Mouse (Mus musculus): ENCODE data around the gene Cyp17a1. TPM values are rescaled to one million over a fixed set of nuclear protein-coding genes. Genes with fewer than 3 reads are reported as not detected.

Cyp17a1 gene
- polyA plus RNA-seq, 1 experiment = 0.06 TPM

GRCm38 (mm10) chr19:46658851-46659250, 14.1 kb downstream of the Cyp17a1 start:
- no peak overlapping the region for H3K4me3 ChIP-seq (replicated peaks; ENCODE audit: extremely low read depth, low read depth, low read length)
- TF ChIP-seq POLR2A (IDR thresholded peaks at IDR 0.05; ENCODE audit: borderline replicate concordance, extremely low read depth, low read depth, low read length) = no peak
- no peak for TF ChIP-seq CTCF (IDR thresholded peaks at IDR 0.05; ENCODE audit: insufficient read depth, low read length)
- 56% methylated on average over 9 of the region's 9 CpGs for WGBS
- DNase-seq = peak; percentile 10
- H3K4me1 ChIP-seq (ENCODE audit: control insufficient read depth, insufficient read depth, low read length) = no peaks in the 10 kb centered on the region

DNA sequence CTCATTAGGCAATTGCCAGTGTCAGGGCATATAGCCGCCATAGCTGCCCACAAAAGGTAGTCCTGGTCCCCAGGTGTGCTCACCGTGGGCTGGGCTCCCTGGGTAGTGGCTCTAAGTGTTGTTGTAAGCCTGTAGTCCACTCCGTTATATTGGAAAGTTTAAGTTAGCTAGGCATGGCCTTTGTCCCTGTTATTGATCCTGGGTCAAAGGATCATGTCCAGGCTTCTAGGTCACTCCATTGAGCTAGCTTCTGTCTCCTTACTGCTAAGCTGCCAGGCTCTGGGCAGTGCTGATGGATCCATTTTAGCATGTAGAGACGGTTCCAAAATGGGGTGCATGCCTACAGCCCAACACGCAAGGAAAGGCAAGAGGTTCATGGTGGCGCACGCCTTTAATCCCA, 14.6 kb downstream of the Cyp17a1 start:
- no peak for DNase-seq
- H3K4me3 ChIP-seq (replicated peaks; ENCODE audit: extremely low read depth, low read depth, low read length) = no peak overlapping the region
- H3K4me1 ChIP-seq (ENCODE audit: control insufficient read depth, insufficient read depth, low read length) = no peaks in the 10 kb centered on the region
- 96% methylated on average over 7 of the region's 7 CpGs for WGBS
- no peak for TF ChIP-seq CTCF (IDR thresholded peaks at IDR 0.05; ENCODE audit: insufficient read depth, low read length)
- TF ChIP-seq POLR2A (IDR thresholded peaks at IDR 0.05; ENCODE audit: borderline replicate concordance, extremely low read depth, low read depth, low read length) = no peak

GRCm38 (mm10) chr19:46657339-46658020, 15.5 kb downstream of the Cyp17a1 start:
- peak; percentile 10 for DNase-seq
- no peak overlapping the region for H3K4me3 ChIP-seq (replicated peaks; ENCODE audit: extremely low read depth, low read depth, low read length)
- no peaks in the 10 kb centered on the region for H3K4me1 ChIP-seq (ENCODE audit: control insufficient read depth, insufficient read depth, low read length)
- TF ChIP-seq POLR2A (IDR thresholded peaks at IDR 0.05; ENCODE audit: borderline replicate concordance, extremely low read depth, low read depth, low read length) (no peak), CTCF (IDR thresholded peaks at IDR 0.05; ENCODE audit: insufficient read depth, low read length) (peak; percentile 14; the same call in 1 of the 2 replicates)
- WGBS = 93% methylated on average over 3 of the region's 3 CpGs

GRCm38 (mm10) chr19:46656151-46656840, 16.7 kb downstream of the Cyp17a1 start:
- H3K4me3 ChIP-seq (replicated peaks; ENCODE audit: extremely low read depth, low read depth, low read length) = no peak overlapping the region
- WGBS = 79% methylated on average over 21 of the region's 21 CpGs
- peak; percentile 6 for DNase-seq
- TF ChIP-seq CTCF (IDR thresholded peaks at IDR 0.05; ENCODE audit: insufficient read depth, low read length) (no peak), POLR2A (IDR thresholded peaks at IDR 0.05; ENCODE audit: borderline replicate concordance, extremely low read depth, low read depth, low read length) (no peak)
- H3K4me1 ChIP-seq (ENCODE audit: control insufficient read depth, insufficient read depth, low read length) = no peaks in the 10 kb centered on the region

GRCm38 (mm10) chr19:46655626-46656025, 17.3 kb downstream of the Cyp17a1 start:
- no peak for TF ChIP-seq CTCF (IDR thresholded peaks at IDR 0.05; ENCODE audit: insufficient read depth, low read length)
- TF ChIP-seq POLR2A (IDR thresholded peaks at IDR 0.05; ENCODE audit: borderline replicate concordance, extremely low read depth, low read depth, low read length) = no peak
- 83% methylated on average over 10 of the region's 10 CpGs for WGBS
- Histone ChIP-seq H3K4me1 (ENCODE audit: control insufficient read depth, insufficient read depth, low read length) (no peaks in the 10 kb centered on the region), H3K4me3 (replicated peaks; ENCODE audit: extremely low read depth, low read depth, low read length) (no peak overlapping the region)
- peak; percentile 23 for DNase-seq

DNA sequence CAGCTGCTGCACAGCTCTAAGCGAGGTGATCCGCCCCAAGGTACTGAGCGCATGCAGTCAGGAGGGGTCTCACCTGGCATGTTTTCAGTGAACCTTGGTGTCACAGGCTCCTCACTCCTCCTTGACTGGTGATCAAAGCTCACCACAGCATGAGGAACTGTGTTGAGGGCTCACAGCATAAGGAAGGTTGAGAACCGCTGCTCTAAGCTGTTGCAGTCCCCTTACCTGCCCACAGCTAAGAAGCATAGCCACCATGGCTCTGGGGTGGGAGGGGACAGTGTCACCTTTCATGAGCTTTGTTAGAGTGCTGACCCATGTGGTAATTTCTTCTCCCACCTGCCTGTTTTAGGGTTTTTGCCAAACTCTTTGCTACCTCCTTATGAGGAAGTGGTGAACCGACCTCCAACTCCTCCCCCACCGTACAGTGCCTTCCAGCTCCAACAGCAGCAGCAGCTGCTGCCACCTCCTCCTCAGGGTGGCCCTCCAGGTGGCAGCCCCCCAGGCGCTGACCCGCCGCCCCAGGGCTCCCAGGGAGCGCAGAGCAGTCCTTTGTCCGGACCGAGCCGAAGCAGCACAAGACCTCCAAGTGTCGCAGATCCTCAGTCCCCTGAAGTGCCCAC, 19.2 kb downstream of the Cyp17a1 start:
- TF ChIP-seq CTCF (IDR thresholded peaks at IDR 0.05; ENCODE audit: insufficient read depth, low read length) = no peak
- no peak for TF ChIP-seq POLR2A (IDR thresholded peaks at IDR 0.05; ENCODE audit: borderline replicate concordance, extremely low read depth, low read depth, low read length)
- 85% methylated on average over 14 of the region's 14 CpGs for WGBS

DNA sequence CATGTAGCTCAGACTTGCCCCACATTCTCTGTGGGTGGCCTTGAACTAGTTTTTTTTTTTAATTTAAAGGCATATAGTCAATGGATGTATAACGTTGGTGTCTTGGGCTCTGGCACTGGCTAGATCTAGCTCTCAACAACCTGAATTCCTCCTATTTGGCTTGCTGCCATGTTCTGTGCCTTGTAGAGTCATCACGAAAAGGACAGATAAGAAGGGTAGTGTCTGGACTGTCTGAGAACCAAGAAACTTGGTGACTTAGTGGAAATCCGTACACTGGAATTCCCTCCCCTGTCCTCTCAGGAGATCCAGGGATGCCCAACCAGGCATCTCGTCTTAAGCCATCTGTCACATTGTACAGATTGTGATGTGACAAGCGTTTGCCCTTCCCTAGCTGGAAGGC, 19.8 kb downstream of the Cyp17a1 start:
- WGBS = 58% methylated on average over 5 of the region's 5 CpGs

More for the DNA sequence above, 19.2 kb downstream of the Cyp17a1 start:
- DNase-seq = no peak
- Histone ChIP-seq H3K4me3 (replicated peaks; ENCODE audit: extremely low read depth, low read depth, low read length) (no peak overlapping the region), H3K4me1 (ENCODE audit: control insufficient read depth, insufficient read depth, low read length) (no peaks in the 10 kb centered on the region)

DNA sequence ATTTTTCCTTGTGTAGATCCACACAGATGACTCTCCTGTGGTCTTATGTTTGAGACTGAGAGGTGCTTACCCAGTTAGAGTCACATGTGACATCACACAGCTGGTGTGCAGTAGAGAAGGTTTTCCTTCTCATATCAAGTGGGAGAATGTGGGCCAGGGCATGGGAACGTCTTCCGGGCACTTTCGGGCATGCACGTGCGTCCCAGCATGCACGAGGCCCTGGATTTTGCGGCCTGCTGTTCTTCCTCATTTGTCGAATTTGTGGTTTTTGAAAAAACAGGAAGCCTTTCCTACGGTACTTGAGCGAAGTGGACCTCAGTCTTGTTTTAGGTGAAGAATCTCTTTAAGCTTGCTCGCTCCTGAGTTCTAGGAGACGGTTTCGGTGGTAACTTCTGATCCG, 24.4 kb downstream of the Cyp17a1 start:
- DNase-seq = no peak
- Histone ChIP-seq H3K4me1 (ENCODE audit: control insufficient read depth, insufficient read depth, low read length) (peaks cover 26% of the 10 kb centered on the region), H3K4me3 (replicated peaks; ENCODE audit: extremely low read depth, low read depth, low read length) (no peak overlapping the region)
- 86% methylated on average over 14 of the region's 14 CpGs for WGBS
- TF ChIP-seq CTCF (IDR thresholded peaks at IDR 0.05; ENCODE audit: insufficient read depth, low read length) (no peak), POLR2A (IDR thresholded peaks at IDR 0.05; ENCODE audit: borderline replicate concordance, extremely low read depth, low read depth, low read length) (no peak)

More for the DNA sequence above, 19.8 kb downstream of the Cyp17a1 start:
- Histone ChIP-seq H3K4me1 (ENCODE audit: control insufficient read depth, insufficient read depth, low read length) (no peaks in the 10 kb centered on the region), H3K4me3 (replicated peaks; ENCODE audit: extremely low read depth, low read depth, low read length) (no peak overlapping the region)
- DNase-seq = no peak
- TF ChIP-seq POLR2A (IDR thresholded peaks at IDR 0.05; ENCODE audit: borderline replicate concordance, extremely low read depth, low read depth, low read length) (no peak), CTCF (IDR thresholded peaks at IDR 0.05; ENCODE audit: insufficient read depth, low read length) (no peak)

- no peak for TF ChIP-seq POLR2A (IDR thresholded peaks at IDR 0.05; ENCODE audit: borderline replicate concordance, extremely low read depth, low read depth, low read length)
- peak; percentile 31; the same call in 1 of the 2 replicates for TF ChIP-seq CTCF (IDR thresholded peaks at IDR 0.05; ENCODE audit: insufficient read depth, low read length)
- DNase-seq = no peak
- Histone ChIP-seq H3K4me3 (replicated peaks; ENCODE audit: extremely low read depth, low read depth, low read length) (no peak overlapping the region), H3K4me1 (ENCODE audit: control insufficient read depth, insufficient read depth, low read length) (peaks cover 32% of the 10 kb centered on the region)
- 63% methylated on average over 8 of the region's 8 CpGs for WGBS
These were observed 25.1 kb downstream of the Cyp17a1 start for GRCm38 (mm10) chr19:46647850-46648249.
